10 mouse cellular contexts compared by ENCODE assay signal in the genomic region with DNA sequence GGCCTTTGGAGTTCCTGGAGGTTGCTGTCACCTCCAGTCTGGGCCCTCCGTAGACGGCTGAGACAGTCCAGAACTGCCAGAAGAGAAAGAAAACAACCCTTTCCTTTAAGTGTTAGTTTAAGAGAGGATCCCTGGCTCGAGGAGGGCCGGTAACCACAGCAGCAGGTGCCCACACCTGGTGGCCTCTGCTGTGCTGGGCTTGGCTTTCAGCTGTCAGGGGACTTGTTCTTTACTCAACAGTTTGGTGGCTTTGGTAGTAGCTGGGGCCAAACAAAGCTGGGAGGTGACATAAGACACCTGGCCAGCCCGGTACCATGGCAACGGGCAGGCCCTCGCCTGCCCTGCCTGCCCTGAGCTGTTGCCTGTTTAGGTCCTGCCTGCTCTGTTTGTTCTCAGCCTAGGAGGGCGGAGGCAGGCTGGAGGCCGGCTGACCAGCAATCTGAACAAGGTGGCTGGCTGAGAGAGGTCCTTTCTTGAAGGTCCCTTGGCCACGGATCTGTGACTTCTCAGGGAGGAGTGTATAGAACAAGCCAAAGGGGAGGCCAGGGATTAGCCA.
DNase-seq lines count a peak whose midpoint lies in the region; ATAC-seq and TF ChIP-seq lines count a peak whose summit lies in the region.
"Had no signal": no experiment of that assay in that cellular context is flagged by ENCODE, and none has a peak within 500 bp of the region (broad histone marks: within the 10 kb centered on the region; RNA-seq: fewer than 3 reads in every experiment).

No protein-coding gene starts in this region.

- no peak overlapping the region for H3K4me2 ChIP-seq in embryonic facial prominence, embryonic 11.5 days (ENCODE audit: low read depth, low read length)
- no peak overlapping the region for H3K4me2 ChIP-seq in intestine, embryonic 14.5 days (ENCODE audit: low read length)
- H3K4me2 ChIP-seq in myocyte (ENCODE audit: low read depth), result no peak overlapping the region
- H3K4me2 ChIP-seq: neural tube, embryonic 12.5 days had no signal

- H3ac ChIP-seq in myocyte (ENCODE audit: control insufficient read depth, insufficient read length), result no peak overlapping the region

- no peaks in the 10 kb centered on the region for H3K9me3 ChIP-seq in embryonic facial prominence, embryonic 11.5 days (replicated peaks; ENCODE audit: control insufficient read depth, low read length)
- H3K9me3 ChIP-seq in intestine, embryonic 14.5 days (ENCODE audit: control insufficient read depth, low read length), result no peaks in the 10 kb centered on the region
- H3K9me3 ChIP-seq in limb, embryonic 10.5 days (replicated peaks), result no peaks in the 10 kb centered on the region; the same call in 1 of the 2 replicates
- H3K9me3 ChIP-seq: neural tube, embryonic 12.5 days had no signal

- H3K27ac ChIP-seq in embryonic facial prominence, embryonic 11.5 days (replicated peaks; ENCODE audit: low read depth, low read length), result no peak overlapping the region
- no peak overlapping the region for H3K27ac ChIP-seq in intestine, embryonic 14.5 days (ENCODE audit: low read depth)
- peak overlapping the region; percentile 43; the same call in 1 of the 2 replicates for H3K27ac ChIP-seq in limb, embryonic 10.5 days
- H3K27ac ChIP-seq in cerebellum, adult 2 months (ENCODE audit: insufficient read depth, low read length), result no peak overlapping the region
- H3K27ac ChIP-seq: neural tube, embryonic 12.5 days had no signal

- no peak for TF ChIP-seq POLR2A in myocyte (IDR thresholded peaks at IDR 0.05; ENCODE audit: insufficient read length, low read depth)
- TF ChIP-seq POLR2A in cerebellum, adult 2 months (IDR thresholded peaks at IDR 0.05; ENCODE audit: borderline replicate concordance, insufficient read depth, low read length), result no peak

- 38% methylated on average over 10 of the region's 10 CpGs for WGBS in embryonic facial prominence, embryonic 11.5 days
- WGBS in intestine, embryonic 14.5 days, result 26% methylated on average over 10 of the region's 10 CpGs
- 52% methylated on average over 10 of the region's 10 CpGs for WGBS in limb, embryonic 10.5 days
- WGBS in cerebellum, adult 2 months, result 85% methylated on average over 10 of the region's 10 CpGs

- H3K36me3 ChIP-seq in embryonic facial prominence, embryonic 11.5 days (replicated peaks; ENCODE audit: control insufficient read depth, insufficient read depth, low read depth, low read length), result no peaks in the 10 kb centered on the region
- H3K36me3 ChIP-seq in intestine, embryonic 14.5 days (ENCODE audit: control insufficient read depth, insufficient read depth, low read length), result no peaks in the 10 kb centered on the region
- H3K36me3 ChIP-seq in limb, embryonic 10.5 days, result no peaks in the 10 kb centered on the region
- no peaks in the 10 kb centered on the region for H3K36me3 ChIP-seq in myocyte (ENCODE audit: control insufficient read depth, insufficient read depth)

- peaks cover 35% of the 10 kb centered on the region for H3K27me3 ChIP-seq in embryonic facial prominence, embryonic 11.5 days (ENCODE audit: control insufficient read depth, insufficient read depth, low read length)
- H3K27me3 ChIP-seq in intestine, embryonic 14.5 days (replicated peaks; ENCODE audit: control insufficient read depth, insufficient read depth, low read length), result peaks cover 19% of the 10 kb centered on the region
- peaks cover 65% of the 10 kb centered on the region for H3K27me3 ChIP-seq in limb, embryonic 10.5 days (ENCODE audit: low read depth, poor library complexity, severe bottlenecking)
- H3K27me3 ChIP-seq in myocyte (ENCODE audit: control insufficient read depth, insufficient read depth, insufficient read length), result no peaks in the 10 kb centered on the region
- H3K27me3 ChIP-seq in cerebellum, adult 2 months (ENCODE audit: control insufficient read depth, insufficient read depth, low read length), result no peaks in the 10 kb centered on the region; the same call in 1 of the 2 replicates
- H3K27me3 ChIP-seq: Patski had no signal

- no peaks in the 10 kb centered on the region for H3K79me2 ChIP-seq in myocyte (ENCODE audit: control insufficient read depth, insufficient read depth)

- ATAC-seq in embryonic facial prominence, embryonic 11.5 days (replicated peaks; ENCODE audit: insufficient number of reproducible peaks, low FRiP score, low TSS enrichment, low read depth), result no peak
- 0 out of 2 replicates have a peak, but pooled peaks have one; percentile 8 for ATAC-seq in intestine, embryonic 14.5 days (replicated peaks; ENCODE audit: low FRiP score, low TSS enrichment, low read depth)
- ATAC-seq: Patski had no signal

- no peak overlapping the region for H3K9ac ChIP-seq in embryonic facial prominence, embryonic 11.5 days (replicated peaks; ENCODE audit: low read length)
- H3K9ac ChIP-seq in intestine, embryonic 14.5 days (ENCODE audit: low read length), result no peak overlapping the region
- H3K9ac ChIP-seq: neural tube, embryonic 12.5 days had no signal

- H3K4me3 ChIP-seq in embryonic facial prominence, embryonic 11.5 days (ENCODE audit: low read depth, low read length), result no peak overlapping the region
- no peak overlapping the region for H3K4me3 ChIP-seq in intestine, embryonic 14.5 days (ENCODE audit: low read depth, low read length)
- no peak overlapping the region for H3K4me3 ChIP-seq in limb, embryonic 10.5 days
- H3K4me3 ChIP-seq in myocyte, result no peak overlapping the region
- no peak overlapping the region for H3K4me3 ChIP-seq in cerebellum, adult 2 months (replicated peaks; ENCODE audit: insufficient read depth, low read depth, low read length)
- H3K4me3 ChIP-seq: neural tube, embryonic 12.5 days had no signal

- peak; percentile 39 for DNase-seq in embryonic facial prominence, embryonic 11.5 days (ENCODE audit: low spot score)
- DNase-seq in intestine, embryonic 14.5 days (ENCODE audit: low spot score), result no peak
- peak; percentile 65 for DNase-seq in limb, embryonic 10.5 days (ENCODE audit: low spot score)
- DNase-seq in thymus, postnatal 4 days, result no peak
- no peak for DNase-seq in cerebellum, adult 2 months
- no peak for DNase-seq in adrenal gland, postnatal 4 days (ENCODE audit: low spot score in 2 of 2)
- DNase-seq: gastrocnemius, postnatal 14 days had no signal

- no peak for TF ChIP-seq CTCF in cerebellum, adult 2 months (IDR thresholded peaks at IDR 0.05; ENCODE audit: borderline replicate concordance, insufficient read depth, low read depth, low read length)

- peaks cover 20% of the 10 kb centered on the region for H3K4me1 ChIP-seq in embryonic facial prominence, embryonic 11.5 days (ENCODE audit: control insufficient read depth, insufficient read depth, low read length)
- H3K4me1 ChIP-seq in intestine, embryonic 14.5 days (replicated peaks; ENCODE audit: control insufficient read depth, insufficient read depth, low read length), result peaks cover 20% of the 10 kb centered on the region
- H3K4me1 ChIP-seq in limb, embryonic 10.5 days, result peaks cover 67% of the 10 kb centered on the region
- peaks cover 5% of the 10 kb centered on the region; the same call in 1 of the 2 replicates for H3K4me1 ChIP-seq in cerebellum, adult 2 months (ENCODE audit: control insufficient read depth, insufficient read depth, low read length)

TF ChIP-seq in myocyte, 11 proteins besides CTCF, POLR2A, EP300 and RAD21:
- peak in 1 of 3 experiments; percentile 50 for TF ChIP-seq MYOD1 (IDR thresholded peaks at IDR 0.05; ENCODE audit: control insufficient read depth in 1 of 3, insufficient read length in 2 of 3, low read depth in 2 of 3)
- no peak for TF ChIP-seq POLR2AphosphoS2 (IDR thresholded peaks at IDR 0.05; ENCODE audit: insufficient read length, low read depth)
- peak in 2 of 3 experiments; percentile 6 to 74 for TF ChIP-seq MYOG (IDR thresholded peaks at IDR 0.05; ENCODE audit: control insufficient read depth in 1 of 3, insufficient read depth in 1 of 3, insufficient read length in 2 of 3, low read depth in 2 of 3)
TF ChIP-seq in myocyte: peak in this region for 2.

Comparison
In these comparisons a context has a peak if more than half of its experiments do, and no peak if none do; other contexts are left out.
1. DNase-seq: peak in embryonic facial prominence, embryonic 11.5 days (single experiment) and limb, embryonic 10.5 days (single experiment); none in intestine, embryonic 14.5 days (single experiment), thymus, postnatal 4 days (single experiment), cerebellum, adult 2 months (0 of 2) and adrenal gland, postnatal 4 days (0 of 2).